Mouse (Mus musculus): ENCODE data around the gene Cacng7. TPM values are rescaled to one million over a fixed set of nuclear protein-coding genes. Genes with fewer than 3 reads are reported as not detected.
A peak's percentile ranks its signal among the peaks of the same experiment; 100 is the strongest.

Gene Cacng7
- polyA plus RNA-seq, 1 experiment from 2014 or later: 0.81 TPM

DNA sequence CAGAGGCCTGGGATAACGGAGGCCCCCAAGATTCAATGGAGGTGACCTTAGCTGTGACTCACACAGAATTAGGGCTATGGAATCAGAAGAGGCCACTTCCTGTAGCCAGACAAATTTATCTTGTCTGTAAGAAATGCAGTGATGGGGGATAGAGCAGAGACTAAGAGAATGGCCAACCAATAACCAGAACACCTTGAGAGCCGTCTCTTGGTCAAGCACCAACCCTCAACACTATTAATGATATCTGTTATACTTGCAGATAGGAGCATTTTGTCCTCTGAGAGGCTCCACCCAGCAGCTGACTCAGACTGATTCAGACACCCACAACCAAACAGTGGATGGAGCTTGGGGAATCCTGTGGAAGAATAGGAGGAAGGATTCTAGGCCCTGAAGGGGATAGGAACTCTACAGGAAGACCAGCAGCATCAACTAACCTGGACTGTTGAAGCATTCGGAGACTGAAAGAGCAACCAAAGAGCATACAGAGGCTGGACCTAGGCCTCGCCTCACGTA is 52.1 kb downstream of the Cacng7 start:
- H3K27me3 ChIP-seq (ENCODE audit: insufficient read depth, low read length): no peaks in the 10 kb centered on the region
- ATAC-seq (ENCODE audit: low FRiP score, low TSS enrichment): no peak
- H3K36me3 ChIP-seq (ENCODE audit: insufficient read depth, low read length): no peaks in the 10 kb centered on the region
- H3K9ac ChIP-seq (replicated peaks; ENCODE audit: low read length): no peak overlapping the region
- H3K4me3 ChIP-seq (ENCODE audit: low read length): no peak overlapping the region
- WGBS: 91% methylated on average over 5 of the region's 5 CpGs
- no peaks in the 10 kb centered on the region for H3K4me1 ChIP-seq (ENCODE audit: insufficient read depth, low read length)
- no peak overlapping the region for H3K4me2 ChIP-seq (replicated peaks; ENCODE audit: low read depth, low read length)
- H3K9me3 ChIP-seq (ENCODE audit: low read length): no peaks in the 10 kb centered on the region
- H3K27ac ChIP-seq (ENCODE audit: low read length): no peak overlapping the region

DNA sequence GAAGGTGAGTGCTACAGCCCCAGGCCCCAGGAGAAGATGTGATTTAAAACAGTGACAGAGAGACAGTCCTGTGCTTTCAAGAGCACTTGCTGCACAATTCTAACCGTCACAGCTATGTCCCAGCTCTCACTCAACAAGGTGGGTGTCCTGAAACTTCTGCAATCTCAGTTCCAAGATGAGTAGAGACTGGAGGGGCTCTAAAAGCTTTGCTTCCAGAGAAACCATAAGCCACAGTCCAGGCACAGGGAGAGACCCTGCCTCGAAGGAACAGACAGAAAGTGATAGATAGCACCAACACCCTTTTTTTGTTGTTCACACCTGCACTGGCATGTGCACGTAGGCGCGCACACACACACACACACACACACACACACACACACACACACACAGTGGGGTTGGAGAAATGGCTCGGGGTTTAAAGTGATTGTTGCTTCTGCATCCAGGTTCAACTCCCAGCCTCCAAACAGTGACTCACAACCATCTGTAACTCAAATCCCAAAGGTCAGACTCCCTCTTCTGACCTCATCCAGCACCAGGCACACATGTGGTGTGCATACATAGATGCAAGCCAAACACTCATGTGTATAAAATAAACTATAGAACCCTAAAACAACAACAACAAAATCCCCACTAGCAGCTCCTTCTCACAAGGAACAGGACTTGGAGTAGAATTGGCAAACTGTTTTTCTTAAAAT is 53.4 kb downstream of the Cacng7 start:
- ATAC-seq (ENCODE audit: low FRiP score, low TSS enrichment): no peak
- no peak overlapping the region for H3K9ac ChIP-seq (replicated peaks; ENCODE audit: low read length)
- no peaks in the 10 kb centered on the region for H3K9me3 ChIP-seq (ENCODE audit: low read length)
- H3K27ac ChIP-seq (ENCODE audit: low read length): no peak overlapping the region
- no peak overlapping the region for H3K4me3 ChIP-seq (ENCODE audit: low read length)
- peaks cover 3% of the 10 kb centered on the region; the same call in 1 of the 2 replicates for H3K4me1 ChIP-seq (ENCODE audit: insufficient read depth, low read length)
- H3K36me3 ChIP-seq (ENCODE audit: insufficient read depth, low read length): no peaks in the 10 kb centered on the region
- no peaks in the 10 kb centered on the region for H3K27me3 ChIP-seq (ENCODE audit: insufficient read depth, low read length)
- WGBS: 80% methylated on average over 6 of the region's 6 CpGs
- H3K4me2 ChIP-seq (replicated peaks; ENCODE audit: low read depth, low read length): no peak overlapping the region

DNA sequence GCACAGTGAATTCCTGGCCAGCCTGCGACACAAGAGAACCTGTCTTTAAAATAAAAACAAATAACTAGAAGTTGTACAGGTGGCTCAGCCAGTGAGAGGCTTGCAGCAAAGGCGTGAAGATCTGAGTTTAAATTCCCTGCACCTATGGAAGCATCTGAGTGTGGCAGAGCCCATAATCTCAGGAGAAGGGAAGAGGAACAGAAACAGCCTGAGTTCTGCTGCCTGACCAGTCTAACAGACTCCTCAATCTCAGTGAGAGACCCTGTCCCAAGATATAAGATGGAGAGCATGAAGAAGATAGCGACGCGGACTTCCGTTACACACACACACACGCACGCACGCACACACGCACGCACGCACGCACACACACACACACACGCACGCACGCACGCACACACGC is 55.0 kb downstream of the Cacng7 start:
- no peak overlapping the region for H3K9ac ChIP-seq (replicated peaks; ENCODE audit: low read length)
- peaks cover 5% of the 10 kb centered on the region; the same call in 1 of the 2 replicates for H3K4me1 ChIP-seq (ENCODE audit: insufficient read depth, low read length)
- no peak overlapping the region for H3K4me3 ChIP-seq (ENCODE audit: low read length)
- no peaks in the 10 kb centered on the region for H3K36me3 ChIP-seq (ENCODE audit: insufficient read depth, low read length)
- no peak overlapping the region for H3K4me2 ChIP-seq (replicated peaks; ENCODE audit: low read depth, low read length)
- no peak for ATAC-seq (ENCODE audit: low FRiP score, low TSS enrichment)
- 86% methylated on average over 18 of the region's 18 CpGs for WGBS
- no peaks in the 10 kb centered on the region for H3K9me3 ChIP-seq (ENCODE audit: low read length)
- no peaks in the 10 kb centered on the region for H3K27me3 ChIP-seq (ENCODE audit: insufficient read depth, low read length)
- H3K27ac ChIP-seq (ENCODE audit: low read length): no peak overlapping the region

DNA sequence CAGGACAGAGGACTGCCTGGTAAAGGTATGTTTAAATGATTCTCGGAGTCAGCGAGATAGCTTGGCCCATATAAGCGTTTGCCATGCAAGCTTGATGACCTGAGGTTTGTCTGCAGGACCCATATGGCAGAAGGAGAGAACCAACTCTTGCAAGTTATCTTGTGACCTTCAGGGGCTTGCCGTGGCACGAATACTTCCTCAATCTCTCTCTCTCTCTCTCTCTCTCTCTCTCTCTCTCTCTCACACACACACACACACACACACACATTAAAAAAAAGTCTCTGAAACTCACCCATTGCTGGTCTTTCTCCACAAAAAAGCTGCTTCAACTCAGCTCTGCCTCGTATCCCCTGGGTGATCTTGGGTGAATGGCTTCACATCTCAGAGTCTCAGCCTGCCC is 56.1 kb downstream of the Cacng7 start:
- Histone ChIP-seq H3K4me3 (ENCODE audit: low read length) (no peak overlapping the region), H3K4me2 (replicated peaks; ENCODE audit: low read depth, low read length) (no peak overlapping the region), H3K27ac (ENCODE audit: low read length) (no peak overlapping the region), H3K27me3 (ENCODE audit: insufficient read depth, low read length) (no peaks in the 10 kb centered on the region), H3K36me3 (ENCODE audit: insufficient read depth, low read length) (no peaks in the 10 kb centered on the region), H3K4me1 (ENCODE audit: insufficient read depth, low read length) (peaks cover 5% of the 10 kb centered on the region; the same call in 1 of the 2 replicates), H3K9ac (replicated peaks; ENCODE audit: low read length) (no peak overlapping the region), H3K9me3 (ENCODE audit: low read length) (no peaks in the 10 kb centered on the region)
- ATAC-seq (ENCODE audit: low FRiP score, low TSS enrichment): no peak
- 61% methylated on average over 6 of the region's 6 CpGs for WGBS

DNA sequence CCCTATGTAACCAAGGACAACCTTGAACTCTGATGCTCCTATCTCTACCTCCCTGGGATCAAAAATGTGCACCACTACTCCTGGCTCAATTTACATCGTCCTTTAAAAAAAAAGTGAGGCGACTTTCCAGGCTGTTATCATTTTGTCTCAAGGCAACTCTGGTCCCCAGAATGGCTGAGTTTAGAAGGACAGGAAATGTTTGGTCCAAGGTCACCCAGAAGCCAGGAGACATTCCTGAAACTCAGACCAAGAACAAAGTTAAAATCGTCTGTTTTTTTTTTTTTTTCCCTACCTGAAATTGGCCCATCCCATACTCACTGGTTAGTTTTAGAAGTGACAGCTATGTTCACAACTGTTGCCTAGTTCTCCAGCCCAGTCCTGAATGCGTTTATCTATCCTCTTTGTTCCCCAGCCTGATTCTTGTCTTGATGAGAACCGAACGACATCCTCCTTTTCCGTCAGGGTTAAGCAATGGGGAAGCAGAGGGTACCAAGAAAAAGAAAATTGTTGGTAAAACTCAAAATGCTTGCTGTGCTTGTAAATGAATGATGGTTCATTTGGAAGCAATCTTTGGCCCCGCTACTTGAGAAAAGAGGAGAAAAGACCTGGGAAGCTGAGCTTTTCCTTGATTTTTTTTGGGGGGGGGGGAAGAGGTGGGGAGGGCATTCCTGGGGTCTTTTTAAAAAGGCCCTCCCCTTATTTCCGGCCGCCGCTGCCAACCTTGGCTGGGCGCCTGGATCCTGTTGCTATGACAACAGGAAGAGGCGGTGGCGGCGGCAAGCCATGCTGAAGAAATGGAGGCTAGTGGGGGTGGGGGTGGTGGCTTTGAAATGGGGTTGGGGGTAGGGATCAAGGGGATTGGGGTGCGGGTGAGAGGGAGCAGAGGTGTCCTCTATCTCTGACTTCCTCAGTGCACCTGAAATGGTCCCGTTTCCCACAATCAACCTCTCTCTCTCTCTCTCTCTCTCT is 57.0 kb downstream of the Cacng7 start:
- no peaks in the 10 kb centered on the region for H3K36me3 ChIP-seq (ENCODE audit: insufficient read depth, low read length)
- peak overlapping the region; percentile 19 for H3K4me3 ChIP-seq (ENCODE audit: low read length)
- H3K9ac ChIP-seq (replicated peaks; ENCODE audit: low read length): no peak overlapping the region
- H3K27ac ChIP-seq (ENCODE audit: low read length): no peak overlapping the region
- no peaks in the 10 kb centered on the region for H3K27me3 ChIP-seq (ENCODE audit: insufficient read depth, low read length)
- 4% methylated on average over 14 of the region's 17 CpGs for whole genome bisulfite sequencing
- H3K4me2 ChIP-seq (replicated peaks; ENCODE audit: low read depth, low read length): peak overlapping the region; percentile 49
- no peaks in the 10 kb centered on the region for H3K9me3 ChIP-seq (ENCODE audit: low read length)
- peaks cover 5% of the 10 kb centered on the region; the same call in 1 of the 2 replicates for H3K4me1 ChIP-seq (ENCODE audit: insufficient read depth, low read length)
- no peak for ATAC-seq (ENCODE audit: low FRiP score, low TSS enrichment)

DNA sequence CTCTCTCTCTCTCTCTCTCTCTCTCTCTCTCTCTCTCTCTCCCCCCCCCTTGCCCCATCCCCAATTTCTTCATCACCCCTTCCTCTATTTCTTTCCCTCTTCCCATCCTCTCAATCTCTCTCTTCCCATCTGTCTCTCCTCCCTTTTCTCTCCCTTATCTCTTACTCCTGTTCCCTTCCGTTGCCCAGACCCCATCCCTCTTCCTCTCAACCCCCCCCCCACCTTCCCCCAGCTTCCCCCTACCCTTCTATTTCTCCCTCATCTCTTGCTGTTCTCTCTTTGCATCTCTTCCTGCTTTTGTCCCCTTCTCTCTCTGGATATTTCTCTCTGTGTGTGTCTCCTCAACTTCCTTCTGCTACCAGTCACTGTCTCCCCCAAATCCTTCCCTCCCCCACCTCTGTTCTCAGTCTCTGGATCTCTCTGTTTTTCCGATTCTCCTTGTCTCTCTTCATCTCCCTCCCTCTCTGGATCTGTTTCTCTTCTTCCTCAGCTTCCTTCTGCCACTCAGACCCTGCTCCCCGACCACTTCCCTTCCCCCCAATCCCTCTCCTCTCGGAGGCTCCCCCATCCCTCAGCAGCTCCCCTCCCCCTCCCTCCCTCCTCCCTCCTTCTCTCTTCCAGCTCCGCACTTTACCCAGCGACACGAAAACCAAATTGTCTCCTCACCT is 57.8 kb downstream of the Cacng7 start, which contains the start of gene Cacng8:
TSS of gene Cacng8 (plus strand) at position 271 of the 668 bp plus-strand sequence.
- H3K9me3 ChIP-seq (ENCODE audit: low read length): no peaks in the 10 kb centered on the region
- peaks cover 5% of the 10 kb centered on the region; the same call in 1 of the 2 replicates for H3K4me1 ChIP-seq (ENCODE audit: insufficient read depth, low read length)
- no peak; the same call in 1 of the 2 replicates for ATAC-seq (ENCODE audit: low FRiP score, low TSS enrichment)
- no peaks in the 10 kb centered on the region for H3K36me3 ChIP-seq (ENCODE audit: insufficient read depth, low read length)
- H3K4me3 ChIP-seq (ENCODE audit: low read length): peak within 1 kb of the TSS; percentile 32
- 0% methylated on average over 7 of the region's 7 CpGs for WGBS
- no peak within 1 kb of the TSS for H3K27ac ChIP-seq (ENCODE audit: low read length)
- no peak within 1 kb of the TSS for H3K9ac ChIP-seq (replicated peaks; ENCODE audit: low read length)
- H3K27me3 ChIP-seq (ENCODE audit: insufficient read depth, low read length): no peaks in the 10 kb centered on the region
- H3K4me2 ChIP-seq (replicated peaks; ENCODE audit: low read depth, low read length): peak within 1 kb of the TSS; percentile 49

DNA sequence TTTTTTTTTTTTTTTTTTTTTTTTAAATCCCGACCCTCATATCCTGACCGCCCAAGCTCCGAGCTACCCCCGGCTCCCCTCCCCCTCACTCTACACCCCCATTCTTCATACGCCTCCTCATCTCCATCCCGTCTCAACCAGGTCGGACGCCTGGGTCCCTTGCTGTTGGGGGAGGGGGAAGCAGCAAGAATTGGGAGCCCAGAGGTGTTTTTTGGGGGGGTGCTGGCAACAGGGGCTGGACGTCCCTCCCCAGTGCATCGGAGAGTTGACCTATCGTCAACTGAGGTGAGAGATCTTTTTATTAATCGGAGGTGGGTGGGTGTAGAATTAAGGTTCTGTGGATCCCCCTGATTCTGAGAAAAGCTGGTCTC is 58.3 kb downstream of the Cacng7 start:
- ATAC-seq (ENCODE audit: low FRiP score, low TSS enrichment): no peak
- Histone ChIP-seq H3K4me1 (ENCODE audit: insufficient read depth, low read length) (peaks cover 5% of the 10 kb centered on the region; the same call in 1 of the 2 replicates), H3K9me3 (ENCODE audit: low read length) (no peaks in the 10 kb centered on the region), H3K27ac (ENCODE audit: low read length) (no peak overlapping the region), H3K4me3 (ENCODE audit: low read length) (peak overlapping the region; percentile 32), H3K4me2 (replicated peaks; ENCODE audit: low read depth, low read length) (peak overlapping the region; percentile 49), H3K36me3 (ENCODE audit: insufficient read depth, low read length) (no peaks in the 10 kb centered on the region), H3K27me3 (ENCODE audit: insufficient read depth, low read length) (no peaks in the 10 kb centered on the region), H3K9ac (replicated peaks; ENCODE audit: low read length) (no peak overlapping the region)
- WGBS: 3% methylated on average over 11 of the region's 12 CpGs

DNA sequence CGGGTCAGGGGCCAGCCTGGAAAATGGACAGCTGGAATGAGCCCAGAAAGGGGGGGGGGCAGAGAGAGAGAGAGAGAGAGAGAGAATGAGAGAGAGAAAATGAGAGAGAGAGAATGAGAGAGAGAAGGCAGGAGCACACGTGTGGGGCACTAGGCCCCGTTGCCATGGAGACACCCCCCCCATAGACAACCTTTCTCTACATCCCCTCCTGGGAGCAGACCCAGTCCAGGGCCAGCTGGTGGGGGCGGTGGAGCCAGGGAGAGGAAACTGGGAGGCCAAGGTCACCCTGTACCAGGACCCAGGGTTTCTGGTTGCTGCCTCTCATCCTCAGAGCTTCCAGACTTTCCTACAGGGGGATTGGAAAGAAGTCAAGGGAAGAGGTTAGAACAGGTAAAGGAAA is 59.1 kb downstream of the Cacng7 start:
- no peaks in the 10 kb centered on the region for H3K27me3 ChIP-seq (ENCODE audit: insufficient read depth, low read length)
- no peaks in the 10 kb centered on the region for H3K9me3 ChIP-seq (ENCODE audit: low read length)
- H3K4me1 ChIP-seq (ENCODE audit: insufficient read depth, low read length): peaks cover 5% of the 10 kb centered on the region; the same call in 1 of the 2 replicates
- no peak overlapping the region for H3K9ac ChIP-seq (replicated peaks; ENCODE audit: low read length)
- H3K36me3 ChIP-seq (ENCODE audit: insufficient read depth, low read length): no peaks in the 10 kb centered on the region
- no peak overlapping the region for H3K27ac ChIP-seq (ENCODE audit: low read length)
- H3K4me3 ChIP-seq (ENCODE audit: low read length): peak overlapping the region; percentile 5; the same call in 1 of the 2 replicates
- peak overlapping the region; percentile 49; the same call in 1 of the 2 replicates for H3K4me2 ChIP-seq (replicated peaks; ENCODE audit: low read depth, low read length)
- 20% methylated on average over 4 of the region's 4 CpGs for WGBS
- ATAC-seq (ENCODE audit: low FRiP score, low TSS enrichment): peak; percentile 44

DNA sequence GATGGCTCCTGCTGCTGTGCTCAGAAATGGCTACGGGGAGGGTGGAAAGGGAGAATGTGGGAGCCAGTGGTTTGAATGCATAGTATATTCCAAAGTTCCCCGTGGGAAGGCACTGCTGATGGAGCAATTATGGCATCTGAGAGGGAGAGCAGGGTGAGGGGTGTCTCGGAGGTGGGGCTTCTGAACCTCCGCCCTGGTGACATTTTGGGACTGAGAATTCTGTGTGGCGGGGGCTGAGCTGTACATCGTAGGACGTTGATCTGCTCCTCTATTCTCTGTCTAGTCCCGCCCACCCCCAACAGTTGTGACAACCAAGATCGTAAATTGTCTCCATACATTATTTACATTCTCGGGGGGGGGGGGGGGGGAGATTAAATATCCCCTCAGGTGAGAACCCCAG is 64.6 kb downstream of the Cacng7 start:
- no peak for ATAC-seq (ENCODE audit: low FRiP score, low TSS enrichment)
- WGBS: 65% methylated on average over 10 of the region's 10 CpGs
- no peaks in the 10 kb centered on the region for H3K27me3 ChIP-seq (ENCODE audit: insufficient read depth, low read length)

More for the DNA sequence above, 64.6 kb downstream of the Cacng7 start:
- Histone ChIP-seq H3K4me3 (ENCODE audit: low read length) (no peak overlapping the region), H3K9ac (replicated peaks; ENCODE audit: low read length) (no peak overlapping the region), H3K27ac (ENCODE audit: low read length) (no peak overlapping the region), H3K4me1 (ENCODE audit: insufficient read depth, low read length) (no peaks in the 10 kb centered on the region), H3K36me3 (ENCODE audit: insufficient read depth, low read length) (no peaks in the 10 kb centered on the region), H3K9me3 (ENCODE audit: low read length) (no peaks in the 10 kb centered on the region), H3K4me2 (replicated peaks; ENCODE audit: low read depth, low read length) (no peak overlapping the region)
